Mouse (Mus musculus): ENCODE data around the gene Mindy4b-ps. TPM values are rescaled to one million over a fixed set of nuclear protein-coding genes. Genes with fewer than 3 reads are reported as not detected.

The Mindy4b-ps gene
- polyA plus RNA-seq (2014; fragmentation: Illumina TruSeq; extraction: RNeasy Lipid Tissue Mini Kit (QIAGEN cat#74804); ENCODE audit: insufficient read depth, low read depth, low replicate concordance) = not detected

GRCm38 (mm10) chr3:58822211-58822610 lies at the start of gene Mindy4b-ps:
Gene Mindy4b-ps, minus strand, starts transcription at chr3:58822311.

Other genes starting within 250 kb of the Mindy4b-ps start
- gene Selenot, start 245.7 kb downstream of the Mindy4b-ps start, polyA plus RNA-seq (2014; fragmentation: Illumina TruSeq; extraction: RNeasy Lipid Tissue Mini Kit (QIAGEN cat#74804); ENCODE audit: insufficient read depth, low read depth, low replicate concordance) = 105 TPM
- gene Erich6, start 185.1 kb downstream of the Mindy4b-ps start, polyA plus RNA-seq (2014; fragmentation: Illumina TruSeq; extraction: RNeasy Lipid Tissue Mini Kit (QIAGEN cat#74804); ENCODE audit: insufficient read depth, low read depth, low replicate concordance) = not detected
- gene Siah2, start 129.9 kb downstream of the Mindy4b-ps start, polyA plus RNA-seq (2014; fragmentation: Illumina TruSeq; extraction: RNeasy Lipid Tissue Mini Kit (QIAGEN cat#74804); ENCODE audit: insufficient read depth, low read depth, low replicate concordance) = 7.7 TPM
- not detected for gene Clrn1, start 63.0 kb upstream of the Mindy4b-ps start, polyA plus RNA-seq (2014; fragmentation: Illumina TruSeq; extraction: RNeasy Lipid Tissue Mini Kit (QIAGEN cat#74804); ENCODE audit: insufficient read depth, low read depth, low replicate concordance)
- 0.21 TPM for gene Med12l, start 183.5 kb upstream of the Mindy4b-ps start, polyA plus RNA-seq (2014; fragmentation: Illumina TruSeq; extraction: RNeasy Lipid Tissue Mini Kit (QIAGEN cat#74804); ENCODE audit: insufficient read depth, low read depth, low replicate concordance)